Mouse (Mus musculus) neutrophil, adult 5-6 weeks (primary cell): ENCODE data around the gene Pxk. TPM values are rescaled to one million over a fixed set of nuclear protein-coding genes. Genes with fewer than 3 reads are reported as not detected.

Experiments used
- ATAC-seq: fragments of 151-379, 151-347 bp; 2 replicates; pipeline ENCODE4 v1.8.0; 2017; ENCODE audit warnings: mild to moderate bottlenecking, moderate TSS enrichment; ENCODE audit not compliant: insufficient number of reproducible peaks, poor library complexity, low FRiP score, severe bottlenecking; ENCODE audit errors: extremely low read depth
- total RNA-seq: library from RNA; stranded (forward); fragments of 200-1000 nt; gene quantifications from 2 replicates; pipeline ENCODE4 v1.2.3, GENCODE M21; 2017

Pxk gene
- total RNA-seq, 1 experiment from 2014 or later, result 196 TPM

- ATAC-seq, result no peak
Measured at GRCm38 (mm10) chr14:8180371-8181035, 82.5 kb downstream of the Pxk start.

- ATAC-seq, result no peak
Measured at GRCm38 (mm10) chr14:8183330-8183729, 85.3 kb downstream of the Pxk start.

- no peak for ATAC-seq
Measured at GRCm38 (mm10) chr14:8186278-8187045, 88.5 kb downstream of the Pxk start.

GRCm38 (mm10) chr14:8190556-8190955 lies 92.5 kb downstream of the Pxk start:
- no peak for ATAC-seq

DNA sequence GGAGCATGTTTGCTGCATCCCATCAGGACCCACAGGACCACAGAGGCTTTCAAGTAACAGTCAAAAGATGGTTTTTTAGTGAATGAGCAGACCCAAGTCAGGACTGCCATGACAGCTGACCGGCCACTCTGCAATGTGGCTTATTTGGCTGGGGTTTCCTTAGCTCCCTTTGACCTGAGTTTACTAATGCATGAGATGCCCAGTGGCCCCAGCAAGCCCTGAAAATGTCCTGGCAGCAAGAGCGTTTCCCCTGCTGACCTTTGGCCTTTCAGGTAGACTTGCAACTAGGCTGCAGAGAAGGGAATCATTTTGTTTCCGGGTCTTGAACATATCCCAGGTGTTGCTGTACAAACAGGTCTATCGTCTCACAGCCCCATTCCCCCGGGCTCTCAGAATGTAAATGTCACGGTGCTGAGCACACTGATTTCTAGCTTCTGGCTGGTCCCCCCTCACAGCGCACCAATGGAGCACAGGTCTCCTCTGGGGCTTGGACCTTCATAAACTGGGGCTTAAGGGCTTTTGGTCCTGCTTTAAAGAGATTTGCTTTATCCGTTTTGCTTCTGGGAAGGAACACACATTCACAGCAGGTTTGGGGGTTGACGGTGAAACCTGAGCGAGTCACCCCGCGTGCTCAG lies 93.4 kb downstream of the Pxk start:
- no peak for ATAC-seq

GRCm38 (mm10) chr14:8192727-8193126 lies 94.7 kb downstream of the Pxk start:
- no peak for ATAC-seq

DNA sequence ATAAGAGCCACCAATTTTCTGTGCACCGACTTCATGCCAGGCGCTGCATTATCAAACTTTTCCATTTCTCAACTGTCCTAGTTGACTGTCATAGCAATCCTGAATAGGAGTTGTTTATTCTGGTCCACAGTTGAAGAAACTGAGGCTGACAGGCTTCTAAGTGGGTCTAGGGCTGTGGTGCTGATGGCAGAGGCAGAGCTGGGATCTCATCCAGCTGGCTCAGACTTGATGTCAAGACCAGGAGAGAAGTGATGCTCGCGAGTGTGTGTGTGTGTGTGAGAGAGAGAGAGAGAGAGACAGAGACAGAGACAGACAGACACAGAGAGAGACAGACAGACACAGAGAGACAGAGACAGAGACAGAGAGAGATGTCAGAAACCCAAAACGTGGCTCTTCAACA lies 102.8 kb downstream of the Pxk start:
- ATAC-seq, result no peak

GRCm38 (mm10) chr14:8201715-8202114 lies 103.7 kb downstream of the Pxk start:
- no peak for ATAC-seq

DNA sequence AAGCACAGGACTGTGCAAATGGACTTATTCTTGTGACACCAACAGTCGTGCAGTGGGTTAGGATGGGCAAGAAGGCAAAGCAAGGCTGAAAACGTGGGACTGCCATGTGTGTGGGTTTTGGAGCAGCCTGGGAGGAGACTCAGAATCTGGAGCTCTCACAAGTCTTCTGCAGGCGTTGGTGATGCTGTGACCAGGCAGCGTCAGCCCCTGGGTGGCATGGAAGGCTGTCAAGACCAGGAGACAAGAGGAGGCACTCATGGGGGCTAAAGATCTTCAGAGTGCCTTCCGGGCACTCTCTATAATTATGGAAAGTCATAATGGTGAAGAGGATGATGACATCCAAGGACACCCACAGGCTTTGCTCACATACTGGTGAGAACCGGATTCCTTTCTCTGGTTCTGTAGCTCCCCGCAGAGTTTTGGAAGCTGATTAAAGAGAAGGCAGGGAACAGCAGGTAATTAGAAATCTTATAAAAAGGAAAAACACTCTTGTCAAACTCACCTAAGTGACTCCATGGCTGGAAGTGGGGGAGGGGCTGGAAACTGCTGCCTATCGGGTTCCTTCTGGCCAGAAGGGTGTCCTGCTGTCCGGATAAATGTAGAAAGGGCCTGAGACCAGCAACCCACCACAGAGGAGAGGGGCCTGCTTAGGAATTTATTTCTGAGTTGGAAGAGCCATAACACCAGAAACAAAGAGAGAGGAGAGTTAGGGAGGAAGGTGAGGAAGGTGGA lies 108.3 kb downstream of the Pxk start:
- no peak for ATAC-seq

DNA sequence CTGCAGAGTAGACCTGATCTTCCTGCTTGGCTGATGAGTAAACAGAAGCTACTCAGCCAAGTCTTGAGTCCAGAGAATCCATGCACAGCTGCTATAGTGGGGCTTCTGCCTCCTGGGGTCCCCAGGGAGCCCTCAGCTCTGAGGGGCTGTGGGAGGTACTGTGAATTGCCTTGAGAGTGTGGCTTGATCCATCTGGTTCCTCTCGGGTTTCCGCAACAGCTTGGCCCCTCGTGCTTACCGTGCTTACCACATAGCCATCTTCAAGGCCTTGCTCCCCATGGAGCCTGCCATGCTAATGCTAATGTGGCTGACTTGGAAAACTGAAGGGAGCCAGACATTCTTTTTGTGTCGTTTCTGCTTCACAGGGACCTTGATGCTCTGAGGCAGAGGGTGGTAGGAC lies 109.1 kb downstream of the Pxk start:
- ATAC-seq, result no peak

DNA sequence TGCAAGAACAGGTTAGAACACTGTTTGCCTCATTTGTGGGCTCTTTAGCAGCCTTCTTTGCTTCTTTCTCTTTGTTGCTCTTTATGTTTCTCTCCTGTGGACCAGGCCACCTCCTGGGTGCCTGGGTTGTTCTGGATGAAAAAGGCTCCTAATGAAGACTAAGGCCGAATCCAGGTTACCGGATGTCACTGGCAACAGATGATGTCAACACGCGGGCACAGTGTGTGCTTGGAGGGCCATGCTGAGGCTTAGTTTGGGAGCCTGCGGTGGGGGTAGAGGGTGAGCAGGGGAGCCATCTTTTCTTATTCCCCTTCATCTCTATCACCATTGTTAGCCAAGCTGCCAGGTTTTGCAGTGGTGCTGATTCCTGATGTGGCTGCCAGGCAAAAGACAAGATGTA lies 109.5 kb downstream of the Pxk start:
- no peak for ATAC-seq

GRCm38 (mm10) chr14:8208876-8209275 lies 110.9 kb downstream of the Pxk start:
- no peak for ATAC-seq

GRCm38 (mm10) chr14:8209896-8210295 lies 111.9 kb downstream of the Pxk start:
- ATAC-seq, result no peak

GRCm38 (mm10) chr14:8212996-8213395 lies 115.0 kb downstream of the Pxk start:
- no peak for ATAC-seq

GRCm38 (mm10) chr14:8213803-8214224 lies 115.8 kb downstream of the Pxk start, which contains the start of gene Kctd6:
Kctd6 (plus strand) TSS chr14:8214140.
- ATAC-seq, result peak; percentile 96

Other genes starting within 250 kb of the Pxk start
- not detected in 2 replicates for gene Gm45521, start 140.9 kb upstream of the Pxk start, total RNA-seq
- gene Dnase1l3, start 103.6 kb upstream of the Pxk start, total RNA-seq, result 0.74 and 1.3 TPM in 2 replicates
- gene Abhd6, start 95.3 kb upstream of the Pxk start, total RNA-seq, result 3.4 and 7.2 TPM in 2 replicates
- 21.5 and 35.6 TPM in 2 replicates for gene Rpp14, start 17.8 kb upstream of the Pxk start, total RNA-seq
- gene Pdhb, start 74.8 kb downstream of the Pxk start, total RNA-seq, result 82.0 and 95.6 TPM in 2 replicates
- gene Kctd6, start 115.9 kb downstream of the Pxk start, total RNA-seq, result 5.5 and 9.2 TPM in 2 replicates
- not detected in 2 replicates for gene Acox2, start 161.1 kb downstream of the Pxk start, total RNA-seq
- not detected in 2 replicates for gene Fam107a, start 219.8 kb downstream of the Pxk start, total RNA-seq